Mouse (Mus musculus) kidney, postnatal 0 days (tissue): Measurements from ENCODE around the gene Fgf10. TPM values are rescaled to one million over a fixed set of nuclear protein-coding genes. Genes with fewer than 3 reads are reported as not detected.
A peak's percentile ranks its signal among the peaks of the same experiment; 100 is the strongest.

Source experiments
- ATAC-seq: fragments of 200-750 bp; cut with Nextera tagmentation; replicated peaks from 2 replicates; pipeline ENCODE4 v1.8.0; 2017; ENCODE audit warnings: low read depth, moderate number of reproducible peaks, moderate TSS enrichment, moderate library complexity; ENCODE audit not compliant: low FRiP score
- DNase-seq: peaks from one replicate; pipeline ENCODE4 v3.0.0-alpha.2; 2016; ENCODE audit warnings: low spot score
- H3K27ac ChIP-seq: fragments of 300-500 bp; sonication (generic); 2 replicates; pipeline ENCODE4 v1.5.1; 2014; ENCODE audit warnings: mild to moderate bottlenecking
- H3K27me3 ChIP-seq: fragments of 300-500 bp; sonication (generic); 2 replicates; pipeline ENCODE4 v1.6.1; 2014; ENCODE audit warnings: low read length, mixed read lengths; ENCODE audit not compliant: insufficient read depth
- H3K36me3 ChIP-seq: fragments of 300-500 bp; sonication (generic); 2 replicates; pipeline ENCODE4 v1.6.1; 2014; ENCODE audit warnings: low read length, mixed read lengths; ENCODE audit not compliant: insufficient read depth
- H3K4me1 ChIP-seq: fragments of 300-500 bp; sonication (generic); replicated peaks from 2 replicates; pipeline ENCODE4 v1.6.1; 2014; ENCODE audit warnings: antibody characterized with exemption, low read length, mixed read lengths; ENCODE audit not compliant: insufficient read depth
- H3K4me2 ChIP-seq: fragments of 300-500 bp; sonication (generic); 2 replicates; pipeline ENCODE4 v1.6.1; 2014; ENCODE audit warnings: mild to moderate bottlenecking, low read length, moderate library complexity, mixed read lengths
- H3K4me3 ChIP-seq: fragments of 300-500 bp; sonication (generic); replicated peaks from 2 replicates; pipeline ENCODE4 v1.5.1; 2014; ENCODE audit warnings: low read depth, low read length
- H3K9ac ChIP-seq: fragments of 300-500 bp; sonication (generic); 2 replicates; pipeline ENCODE4 v1.6.1; 2014; ENCODE audit warnings: low read depth, low read length
- H3K9me3 ChIP-seq: fragments of 300-500 bp; sonication (generic); replicated peaks from 2 replicates; pipeline ENCODE4 v1.6.1; 2016; ENCODE audit warnings: low read length, inconsistent platforms, mixed read lengths
- CTCF ChIP-seq: IDR thresholded peaks from 2 replicates; pipeline ENCODE4 v1.5.1; 2016; ENCODE audit warnings: antibody characterized with exemption, low read depth, mild to moderate bottlenecking, moderate library complexity
- WGBS: fragments of 180-500 bp; shearing (Covaris S2); extraction: QIAGEN DNeasy Blood & Tissue Kit; methylation state at CpG from one replicate; pipeline ENCODE4 v1.1.7; 2014; 5-methylcytosine and 5-hydroxymethylcytosine counted together
- polyA plus RNA-seq: library from polyadenylated mRNA; unstranded; fragments of >200 nt; fragmentation: Nextera tagmentation; extraction: Ambion mirVana; gene quantifications from 2 replicates; pipeline ENCODE4 v1.2.1, GENCODE M21; 2015

Fgf10 gene
- polyA plus RNA-seq, 1 experiment from 2014 or later: 2.9 TPM

- no peak overlapping the region for H3K9ac ChIP-seq
- no peak for DNase-seq
- H3K9me3 ChIP-seq: no peaks in the 10 kb centered on the region
- no peaks in the 10 kb centered on the region for H3K4me1 ChIP-seq
- no peak for TF ChIP-seq CTCF
- H3K36me3 ChIP-seq: no peaks in the 10 kb centered on the region
- H3K4me3 ChIP-seq: no peak overlapping the region
- H3K4me2 ChIP-seq: no peak overlapping the region
- no peak overlapping the region for H3K27ac ChIP-seq
- H3K27me3 ChIP-seq: no peaks in the 10 kb centered on the region
- no peak for ATAC-seq
These were observed 34.1 kb downstream of the Fgf10 start for GRCm38 (mm10) chr13:118703727-118704126.

GRCm38 (mm10) chr13:118705716-118706115 is 36.1 kb downstream of the Fgf10 start:
- Histone ChIP-seq H3K4me1 (no peaks in the 10 kb centered on the region), H3K9me3 (no peaks in the 10 kb centered on the region), H3K27ac (no peak overlapping the region), H3K9ac (no peak overlapping the region), H3K4me2 (no peak overlapping the region), H3K36me3 (no peaks in the 10 kb centered on the region), H3K27me3 (no peaks in the 10 kb centered on the region), H3K4me3 (no peak overlapping the region)
- ATAC-seq (no peak), DNase-seq (no peak)
- no peak for TF ChIP-seq CTCF
- 79% methylated on average over 3 of the region's 3 CpGs for WGBS

GRCm38 (mm10) chr13:118709912-118710311 is 40.3 kb downstream of the Fgf10 start:
- 84% methylated on average over 1 of the region's 1 CpGs for WGBS
- Histone ChIP-seq H3K4me3 (no peak overlapping the region), H3K9ac (no peak overlapping the region), H3K4me2 (no peak overlapping the region), H3K9me3 (no peaks in the 10 kb centered on the region), H3K27me3 (no peaks in the 10 kb centered on the region), H3K27ac (no peak overlapping the region), H3K36me3 (no peaks in the 10 kb centered on the region), H3K4me1 (no peaks in the 10 kb centered on the region)
- ATAC-seq: no peak
- TF ChIP-seq CTCF: no peak
- DNase-seq: no peak

- H3K4me3 ChIP-seq: peak overlapping the region; percentile 50
- peak overlapping the region; percentile 50; the same call in 1 of the 2 replicates for H3K9ac ChIP-seq
- ATAC-seq: no peak; the same call in 1 of the 2 replicates
- no peak overlapping the region for H3K27ac ChIP-seq
- H3K27me3 ChIP-seq: no peaks in the 10 kb centered on the region
- H3K9me3 ChIP-seq: no peaks in the 10 kb centered on the region
- peak overlapping the region; percentile 87 for H3K4me2 ChIP-seq
- DNase-seq: peak; percentile 41
- no peaks in the 10 kb centered on the region for H3K36me3 ChIP-seq
- WGBS: 1% methylated on average over 14 of the region's 14 CpGs
- no peak for TF ChIP-seq CTCF
- 0 out of 2 replicates have a peak, but pooled peaks cover 3% of the 10 kb centered on the region for H3K4me1 ChIP-seq
These were observed 44.1 kb downstream of the Fgf10 start for GRCm38 (mm10) chr13:118713626-118714150.

- Histone ChIP-seq H3K9ac (peak overlapping the region; percentile 50), H3K27me3 (no peaks in the 10 kb centered on the region), H3K4me2 (peak overlapping the region; percentile 87), H3K27ac (0 out of 2 replicates have a peak overlapping the region, but pooled peaks have one; percentile 62), H3K36me3 (no peaks in the 10 kb centered on the region), H3K4me3 (peak overlapping the region; percentile 50), H3K9me3 (no peaks in the 10 kb centered on the region), H3K4me1 (0 out of 2 replicates have a peak, but pooled peaks cover 3% of the 10 kb centered on the region)
- DNase-seq (peak; percentile 64), ATAC-seq (peak; percentile 73)
- under 1% methylated on average over 31 of the region's 36 CpGs for WGBS
- 0 out of 2 replicates have a peak, but pooled peaks have one; percentile 3 for TF ChIP-seq CTCF
These were observed 44.9 kb downstream of the Fgf10 start for GRCm38 (mm10) chr13:118714284-118715065.

GRCm38 (mm10) chr13:118715066-118716018 is 45.8 kb downstream of the Fgf10 start:
- no peaks in the 10 kb centered on the region for H3K9me3 ChIP-seq
- no peaks in the 10 kb centered on the region for H3K27me3 ChIP-seq
- peak; percentile 53 for DNase-seq
- H3K36me3 ChIP-seq: no peaks in the 10 kb centered on the region
- no peak for TF ChIP-seq CTCF
- H3K9ac ChIP-seq: 0 out of 2 replicates have a peak overlapping the region, but pooled peaks have one; percentile 50
- peak overlapping the region; percentile 87 for H3K4me2 ChIP-seq
- H3K27ac ChIP-seq: no peak overlapping the region
- H3K4me3 ChIP-seq: peak overlapping the region; percentile 50
- ATAC-seq: peak; percentile 44
- under 1% methylated on average over 31 of the region's 31 CpGs for WGBS
- 0 out of 2 replicates have a peak, but pooled peaks cover 3% of the 10 kb centered on the region for H3K4me1 ChIP-seq
